Mouse (Mus musculus) CH12.LX (cell line): ENCODE measurements at regions not wholly inside any gene's neighbourhood (a gene's known extent, or its start where the extent isn't known, plus 50 kb on each side); places are given as distances from the start of the nearest gene placed in this dataset.

ENCODE experiments used
- DNase-seq: peaks from one replicate; pipeline ENCODE4 v3.0.0-alpha.2; 2013; ENCODE audit errors: extremely low read depth
- H3K27ac ChIP-seq: 2 replicates; pipeline ENCODE4 v1.5.1; 2012; ENCODE audit warnings: low read depth, mild to moderate bottlenecking, control low read depth, moderate library complexity; ENCODE audit not compliant: insufficient read depth
- H3K27me3 ChIP-seq: replicated peaks from 2 replicates; pipeline ENCODE3; 2012; ENCODE audit warnings: inconsistent platforms
- H3K36me3 ChIP-seq, 2 experiments: replicated peaks in 1 of 2; 2 replicates each; pipeline versions ENCODE3 to v1.6.1; 2012; ENCODE audit warnings: inconsistent platforms in 1 of 2, low read length in 1 of 2, mild to moderate bottlenecking in 1 of 2, mixed read lengths in 1 of 2, moderate library complexity in 1 of 2; ENCODE audit not compliant: control insufficient read depth in 1 of 2, insufficient read depth in 1 of 2
- H3K4me1 ChIP-seq, 2 experiments: 2 replicates each; pipeline ENCODE4 v1.6.1; 2012; ENCODE audit warnings: inconsistent platforms in 1 of 2, moderate library complexity in 1 of 2; ENCODE audit not compliant: insufficient read depth in 2 of 2, control insufficient read depth in 1 of 2
- H3K4me2 ChIP-seq: 2 replicates; pipeline ENCODE4 v1.6.1; 2012; ENCODE audit warnings: low read depth, mild to moderate bottlenecking, control low read depth; ENCODE audit not compliant: poor library complexity, insufficient read depth, severe bottlenecking
- H3K4me3 ChIP-seq, 3 experiments: fragments of 150-350 bp in 1 of 3; sonication (generic) in 1 of 3; replicated peaks in 1 of 3; 2 replicates each; pipeline versions ENCODE3 to v1.5.1; 2011 to 2012; ENCODE audit warnings: low read depth in 2 of 3, low read length in 2 of 3, mild to moderate bottlenecking in 2 of 3, moderate library complexity in 2 of 3, control low read depth in 1 of 3, improper control_type of control experiment in 1 of 3, inconsistent platforms in 1 of 3, mixed read lengths in 1 of 3; ENCODE audit not compliant: poor library complexity in 1 of 3
- H3K79me2 ChIP-seq: replicated peaks from 2 replicates; pipeline ENCODE4 v1.6.1; 2012; ENCODE audit warnings: mild to moderate bottlenecking, moderate library complexity; ENCODE audit not compliant: control insufficient read depth, poor library complexity, insufficient read depth, severe bottlenecking; ENCODE audit errors: extremely low read depth
- H3K9ac ChIP-seq: 2 replicates; pipeline ENCODE4 v1.6.1; 2012; ENCODE audit warnings: low read depth, mild to moderate bottlenecking, control low read depth, moderate library complexity; ENCODE audit not compliant: insufficient read depth
- H3K9me3 ChIP-seq: replicated peaks from 2 replicates; pipeline ENCODE3; 2012; ENCODE audit warnings: low read length, inconsistent platforms, mixed read lengths
- BHLHE40 ChIP-seq: IDR thresholded peaks from 2 replicates; pipeline ENCODE4 v1.6.1; 2011; ENCODE audit warnings: mild to moderate bottlenecking, low read depth, low read length, improper control_type of control experiment
- CHD2 ChIP-seq: IDR thresholded peaks from 2 replicates; pipeline ENCODE4 v1.6.1; 2011; ENCODE audit warnings: low read length, improper control_type of control experiment
- E2F4 ChIP-seq: IDR thresholded peaks from 2 replicates; pipeline ENCODE4 v1.6.1; 2011; ENCODE audit warnings: low read depth, low read length, improper control_type of control experiment; ENCODE audit not compliant: insufficient replicate concordance
- ETS1 ChIP-seq: conservative IDR thresholded peaks from 2 replicates; pipeline ENCODE4 v1.6.1; 2012; ENCODE audit warnings: low read depth, mild to moderate bottlenecking, inconsistent platforms, low read length, improper control_type of control experiment, moderate library complexity
- KAT2A ChIP-seq: IDR thresholded peaks from 2 replicates; pipeline ENCODE4 v1.6.1; 2012; ENCODE audit warnings: low read length, improper control_type of control experiment, inconsistent platforms; ENCODE audit not compliant: insufficient replicate concordance
- MEF2A ChIP-seq: IDR thresholded peaks from 2 replicates; pipeline ENCODE4 v1.6.1; 2014; ENCODE audit warnings: low read depth, mild to moderate bottlenecking, inconsistent platforms, low read length, improper control_type of control experiment, borderline replicate concordance
- PAX5 ChIP-seq: IDR thresholded peaks from 2 replicates; pipeline ENCODE4 v1.6.1; 2012; ENCODE audit warnings: low read length, inconsistent platforms, mixed read lengths
- RAD21 ChIP-seq: IDR thresholded peaks from 2 replicates; pipeline ENCODE4 v1.6.1; 2011; ENCODE audit warnings: low read depth, mild to moderate bottlenecking, low read length, improper control_type of control experiment, moderate library complexity
- SIN3A ChIP-seq: IDR thresholded peaks from 2 replicates; pipeline ENCODE4 v1.6.1; 2012; ENCODE audit warnings: low read length, improper control_type of control experiment, inconsistent platforms
- ZKSCAN1 ChIP-seq: IDR thresholded peaks from 2 replicates; pipeline ENCODE4 v1.6.1; 2012; ENCODE audit warnings: low read depth, inconsistent platforms, low read length, improper control_type of control experiment, borderline replicate concordance
- ZMIZ1 ChIP-seq: IDR thresholded peaks from 2 replicates; pipeline ENCODE4 v1.6.1; 2012; ENCODE audit warnings: low read depth, mild to moderate bottlenecking, inconsistent platforms, low read length, improper control_type of control experiment
- ZNF384 ChIP-seq: IDR thresholded peaks from 2 replicates; pipeline ENCODE4 v1.6.1; 2012; ENCODE audit warnings: low read depth, low read length, improper control_type of control experiment, inconsistent platforms
- dilution Hi-C: fragments of 300-500 bp; cut with MboI; formaldehyde crosslinking; loops from 2 replicates; pipeline ENCODE4 v1.14.3; 2020; ENCODE audit warnings: low sequenced_read_pairs; ENCODE audit not compliant: extremely low pct_unique_long_range_greater_than_20kb, extremely low pct_ligation_motif_present
- in situ Hi-C: fragments of 300-500 bp; cut with MboI; formaldehyde crosslinking; loops from 3 replicates; pipeline ENCODE4 v1.14.3; 2019; ENCODE audit warnings: low sequenced_read_pairs, low pct_ligation_motif_present, low pct_unique_long_range_greater_than_20kb, mixed read lengths

DNA sequence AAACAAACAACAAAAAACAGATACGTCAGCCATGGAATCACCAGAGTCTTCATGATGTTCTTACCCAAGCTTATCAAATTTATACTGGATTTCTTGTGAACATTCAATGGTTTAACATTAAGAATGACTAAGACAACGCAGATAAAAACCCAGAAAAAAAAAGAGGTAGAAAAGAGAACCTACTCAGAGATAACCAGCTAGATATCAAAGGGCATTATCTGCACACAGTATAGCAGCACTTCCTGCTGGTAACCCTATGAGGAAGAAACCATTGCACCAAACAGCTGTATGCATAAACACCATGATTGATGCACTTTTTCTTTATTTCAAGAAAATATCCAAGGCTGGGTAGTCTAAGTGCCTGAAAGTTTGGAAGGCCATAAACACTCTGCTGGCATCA is 1114.7 kb downstream of the Defb40 start:
- Histone ChIP-seq H3K4me1 (no peaks in the 10 kb centered on the region), H3K4me3 (no peak overlapping the region), H3K79me2 (no peaks in the 10 kb centered on the region), H3K27ac (no peak overlapping the region), H3K4me2 (no peak overlapping the region), H3K9me3 (peaks cover 20% of the 10 kb centered on the region), H3K9ac (no peak overlapping the region), H3K36me3 (no peaks in the 10 kb centered on the region), H3K27me3 (no peaks in the 10 kb centered on the region)
- in situ Hi-C loops, result no loop called here
- DNase-seq, result no peak
- dilution Hi-C loops, result no loop called here
- no peak for TF ChIP-seq E2F4
- TF ChIP-seq RAD21, result no peak
- TF ChIP-seq ETS1, result no peak
- no peak for TF ChIP-seq ZKSCAN1
- TF ChIP-seq MEF2A, result no peak
- no peak for TF ChIP-seq CHD2
- no peak for TF ChIP-seq BHLHE40
- no peak for TF ChIP-seq ZNF384
- no peak for TF ChIP-seq KAT2A
- no peak for TF ChIP-seq ZMIZ1
- no peak for TF ChIP-seq PAX5
- no peak for TF ChIP-seq SIN3A
- TF ChIP-seq, all 38 proteins: peak for 0
